Mouse (Mus musculus) thymus, postnatal 4 days (tissue): ENCODE data around the gene Ptprn2.
"Not testable (repeated sequence)": the region's sequence is repeated elsewhere in the genome, so short reads cannot be mapped to it uniquely, and the experiment has no call there.

Experiments used
- DNase-seq: peaks from one replicate; pipeline ENCODE4 v3.0.0; 2021

Gene Ptprn2

GRCm38 (mm10) chr12:116528861-116529260 is 43.3 kb downstream of the Ptprn2 start:
- DNase-seq, result no peak

- DNase-seq, result no peak
These were observed 47.8 kb downstream of the Ptprn2 start for GRCm38 (mm10) chr12:116533281-116533680.

- no peak for DNase-seq
These were observed 53.8 kb downstream of the Ptprn2 start for GRCm38 (mm10) chr12:116539305-116539704.

GRCm38 (mm10) chr12:116540608-116541007 is 55.1 kb downstream of the Ptprn2 start:
- no peak for DNase-seq

- DNase-seq, result no peak
These were observed 64.5 kb downstream of the Ptprn2 start for GRCm38 (mm10) chr12:116550031-116550430.

- no peak for DNase-seq
These were observed 66.0 kb downstream of the Ptprn2 start for GRCm38 (mm10) chr12:116551516-116551915.

GRCm38 (mm10) chr12:116552306-116552705 is 66.8 kb downstream of the Ptprn2 start:
- no peak for DNase-seq

GRCm38 (mm10) chr12:116553361-116553760 is 67.8 kb downstream of the Ptprn2 start:
- no peak for DNase-seq

- no peak for DNase-seq
These were observed 70.4 kb downstream of the Ptprn2 start for GRCm38 (mm10) chr12:116555964-116556363.

GRCm38 (mm10) chr12:116564441-116564840 is 78.9 kb downstream of the Ptprn2 start:
- DNase-seq, result no peak

- no peak for DNase-seq
These were observed 81.2 kb downstream of the Ptprn2 start for GRCm38 (mm10) chr12:116566672-116567071.

GRCm38 (mm10) chr12:116567170-116567569 is 81.7 kb downstream of the Ptprn2 start:
- no peak for DNase-seq

GRCm38 (mm10) chr12:116569568-116569967 is 84.0 kb downstream of the Ptprn2 start:
- DNase-seq, result no peak

GRCm38 (mm10) chr12:116574102-116574501 is 88.6 kb downstream of the Ptprn2 start:
- no peak for DNase-seq

- DNase-seq, result no peak
These were observed 89.2 kb downstream of the Ptprn2 start for GRCm38 (mm10) chr12:116574720-116575119.

- DNase-seq, result not testable (repeated sequence)
These were observed 92.4 kb downstream of the Ptprn2 start for GRCm38 (mm10) chr12:116577917-116578316.

- no peak for DNase-seq
These were observed 95.5 kb downstream of the Ptprn2 start for GRCm38 (mm10) chr12:116580827-116581544.

GRCm38 (mm10) chr12:116581864-116582263 is 96.3 kb downstream of the Ptprn2 start:
- no peak for DNase-seq

GRCm38 (mm10) chr12:116582829-116583228 is 97.3 kb downstream of the Ptprn2 start:
- no peak for DNase-seq

GRCm38 (mm10) chr12:116585001-116585400 is 99.5 kb downstream of the Ptprn2 start:
- no peak for DNase-seq

GRCm38 (mm10) chr12:116586167-116586566 is 100.6 kb downstream of the Ptprn2 start:
- no peak for DNase-seq

GRCm38 (mm10) chr12:116587548-116587947 is 102.0 kb downstream of the Ptprn2 start:
- no peak for DNase-seq

GRCm38 (mm10) chr12:116590076-116590475 is 104.6 kb downstream of the Ptprn2 start:
- DNase-seq, result no peak

- no peak for DNase-seq
These were observed 108.9 kb downstream of the Ptprn2 start for GRCm38 (mm10) chr12:116594457-116594856.
